Mouse (Mus musculus): Measurements from ENCODE around the gene Hyls1. TPM values are rescaled to one million over a fixed set of nuclear protein-coding genes. Genes with fewer than 3 reads are reported as not detected.
A peak's percentile ranks its signal among the peaks of the same experiment; 100 is the strongest.

The Hyls1 gene
- polyA plus RNA-seq, 1 experiment from 2014 or later = 32.3 TPM

DNA sequence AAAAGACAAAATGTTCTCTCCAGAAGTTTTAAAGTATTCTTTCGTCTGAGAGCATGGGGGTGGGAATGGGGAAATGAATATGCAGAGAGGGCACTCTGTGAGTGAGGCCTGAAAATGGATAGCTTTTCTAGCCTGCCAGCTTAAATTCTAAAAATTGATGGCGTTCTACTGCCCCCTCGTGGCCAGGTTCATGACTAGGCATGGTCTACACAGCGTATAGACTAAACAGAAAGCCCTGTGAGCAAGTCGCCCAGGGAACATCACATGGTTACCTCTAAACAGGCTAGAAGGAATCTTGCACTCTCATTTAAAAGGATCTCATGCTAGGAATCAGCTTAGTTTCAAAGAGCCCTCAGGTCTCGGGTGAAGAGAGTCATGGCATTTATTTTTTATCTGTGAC lies 28.7 kb downstream of the Hyls1 start:
- H3K4me3 ChIP-seq (ENCODE audit: low read depth, low read length) = no peak overlapping the region
- H3K9me3 ChIP-seq (replicated peaks; ENCODE audit: control insufficient read depth, low read length) = no peaks in the 10 kb centered on the region
- DNase-seq (ENCODE audit: low spot score) = peak; percentile 93
- H3K36me3 ChIP-seq (replicated peaks; ENCODE audit: control insufficient read depth, insufficient read depth, low read depth, low read length) = no peaks in the 10 kb centered on the region
- WGBS = 7% methylated on average over 6 of the region's 6 CpGs
- H3K27me3 ChIP-seq (ENCODE audit: control insufficient read depth, insufficient read depth, low read length) = no peaks in the 10 kb centered on the region
- ATAC-seq (replicated peaks; ENCODE audit: insufficient number of reproducible peaks, low FRiP score, low TSS enrichment, low read depth) = peak; percentile 85
- no peaks in the 10 kb centered on the region for H3K4me1 ChIP-seq (ENCODE audit: control insufficient read depth, insufficient read depth, low read length)
- no peak overlapping the region for H3K27ac ChIP-seq (replicated peaks; ENCODE audit: low read depth, low read length)
- no peak overlapping the region for H3K4me2 ChIP-seq (ENCODE audit: low read depth, low read length)
- H3K9ac ChIP-seq (replicated peaks; ENCODE audit: low read length) = no peak overlapping the region

DNA sequence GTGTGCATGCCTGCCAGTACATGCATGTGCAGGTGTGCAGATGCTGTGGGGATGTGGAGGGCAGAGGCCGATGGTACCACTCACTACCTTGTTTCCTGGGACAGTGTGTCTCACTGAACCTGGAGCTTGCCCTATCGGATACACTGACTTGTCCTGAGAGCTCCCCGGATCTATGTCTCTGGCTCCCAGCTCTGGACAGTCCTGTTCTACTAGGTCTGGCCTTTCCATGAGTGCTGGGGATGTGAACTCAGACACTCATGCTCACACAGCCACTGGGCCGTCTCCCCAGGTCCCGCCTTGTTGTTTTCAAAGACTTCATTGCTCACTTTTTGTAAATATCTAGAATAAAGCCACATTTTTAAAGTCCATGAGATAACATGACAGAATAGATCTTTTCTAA lies 29.2 kb downstream of the Hyls1 start:
- Histone ChIP-seq H3K36me3 (replicated peaks; ENCODE audit: control insufficient read depth, insufficient read depth, low read depth, low read length) (no peaks in the 10 kb centered on the region), H3K9ac (replicated peaks; ENCODE audit: low read length) (no peak overlapping the region), H3K4me2 (ENCODE audit: low read depth, low read length) (no peak overlapping the region), H3K27me3 (ENCODE audit: control insufficient read depth, insufficient read depth, low read length) (no peaks in the 10 kb centered on the region), H3K4me3 (ENCODE audit: low read depth, low read length) (no peak overlapping the region), H3K9me3 (replicated peaks; ENCODE audit: control insufficient read depth, low read length) (no peaks in the 10 kb centered on the region), H3K4me1 (ENCODE audit: control insufficient read depth, insufficient read depth, low read length) (no peaks in the 10 kb centered on the region), H3K27ac (replicated peaks; ENCODE audit: low read depth, low read length) (no peak overlapping the region)
- WGBS = 76% methylated on average over 5 of the region's 5 CpGs
- no peak for DNase-seq (ENCODE audit: low spot score)
- peak; percentile 31; the same call in 1 of the 2 replicates for ATAC-seq (replicated peaks; ENCODE audit: insufficient number of reproducible peaks, low FRiP score, low TSS enrichment, low read depth)

DNA sequence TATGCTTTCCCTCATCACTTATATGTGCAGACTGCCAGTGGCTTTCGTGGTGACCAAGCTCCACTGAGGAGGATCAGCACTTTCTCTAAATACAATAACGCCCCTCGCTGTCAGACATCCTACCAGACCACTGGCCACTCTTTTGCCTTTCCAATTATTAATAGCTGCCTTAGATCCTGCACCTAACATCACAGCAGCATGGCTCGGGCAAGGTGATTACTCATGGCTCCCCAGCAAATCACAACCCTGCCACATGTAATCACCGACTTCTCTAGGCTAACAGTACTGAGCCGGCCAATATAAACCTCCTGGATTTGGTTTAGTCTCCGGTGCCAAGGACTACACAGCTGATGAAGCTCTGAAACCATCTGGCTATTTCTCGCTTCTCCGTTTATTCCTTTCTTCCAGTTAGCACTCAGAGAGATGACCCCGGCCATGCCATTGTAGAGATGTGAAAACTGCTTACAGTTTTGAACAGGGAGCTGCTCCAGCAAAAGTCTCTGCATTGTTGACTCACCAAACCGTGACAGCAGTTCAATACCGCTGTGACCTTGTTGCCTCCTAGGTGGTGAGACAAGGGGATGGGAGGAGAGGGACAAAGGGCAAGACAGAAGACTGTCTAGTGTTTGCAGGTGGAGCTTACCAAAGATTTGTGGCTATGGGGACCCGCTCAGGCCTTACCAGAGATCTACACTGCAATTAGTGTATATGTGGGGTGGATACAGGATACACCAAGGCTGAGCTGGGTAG lies 31.0 kb downstream of the Hyls1 start:
- no peak for DNase-seq (ENCODE audit: low spot score)
- H3K27me3 ChIP-seq (ENCODE audit: control insufficient read depth, insufficient read depth, low read length) = no peaks in the 10 kb centered on the region
- H3K9ac ChIP-seq (replicated peaks; ENCODE audit: low read length) = no peak overlapping the region
- H3K4me2 ChIP-seq (ENCODE audit: low read depth, low read length) = no peak overlapping the region
- no peak overlapping the region for H3K27ac ChIP-seq (replicated peaks; ENCODE audit: low read depth, low read length)
- no peaks in the 10 kb centered on the region for H3K9me3 ChIP-seq (replicated peaks; ENCODE audit: control insufficient read depth, low read length)
- no peak for ATAC-seq (replicated peaks; ENCODE audit: insufficient number of reproducible peaks, low FRiP score, low TSS enrichment, low read depth)
- no peaks in the 10 kb centered on the region for H3K36me3 ChIP-seq (replicated peaks; ENCODE audit: control insufficient read depth, insufficient read depth, low read depth, low read length)
- WGBS = 83% methylated on average over 13 of the region's 13 CpGs
- no peak overlapping the region for H3K4me3 ChIP-seq (ENCODE audit: low read depth, low read length)
- no peaks in the 10 kb centered on the region for H3K4me1 ChIP-seq (ENCODE audit: control insufficient read depth, insufficient read depth, low read length)

DNA sequence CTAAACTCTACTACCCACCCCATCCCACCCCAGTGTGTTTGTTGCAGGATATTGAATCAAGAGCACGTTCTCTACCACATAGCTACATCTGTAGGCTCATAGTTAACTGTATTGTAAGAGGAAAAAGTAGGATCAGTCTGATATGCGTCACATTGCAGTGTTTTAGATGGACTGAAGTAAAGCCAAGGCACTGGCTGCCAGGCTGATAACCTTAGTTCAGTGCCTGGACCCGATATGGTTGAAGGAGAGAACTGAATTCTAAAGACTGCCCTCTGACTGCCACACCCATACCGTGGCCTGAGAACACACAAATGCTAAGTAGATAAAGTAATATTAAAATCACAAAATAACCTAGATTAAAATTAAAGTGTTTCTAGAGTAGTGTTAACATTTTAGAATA lies 34.3 kb downstream of the Hyls1 start:
- H3K9me3 ChIP-seq (replicated peaks; ENCODE audit: control insufficient read depth, low read length) = no peaks in the 10 kb centered on the region
- no peak for DNase-seq (ENCODE audit: low spot score)
- H3K27ac ChIP-seq (replicated peaks; ENCODE audit: low read depth, low read length) = no peak overlapping the region
- no peaks in the 10 kb centered on the region for H3K36me3 ChIP-seq (replicated peaks; ENCODE audit: control insufficient read depth, insufficient read depth, low read depth, low read length)
- WGBS = 82% methylated on average over 4 of the region's 4 CpGs
- no peaks in the 10 kb centered on the region for H3K27me3 ChIP-seq (ENCODE audit: control insufficient read depth, insufficient read depth, low read length)
- no peak for ATAC-seq (replicated peaks; ENCODE audit: insufficient number of reproducible peaks, low FRiP score, low TSS enrichment, low read depth)
- no peaks in the 10 kb centered on the region for H3K4me1 ChIP-seq (ENCODE audit: control insufficient read depth, insufficient read depth, low read length)
- H3K4me3 ChIP-seq (ENCODE audit: low read depth, low read length) = no peak overlapping the region
- no peak overlapping the region for H3K4me2 ChIP-seq (ENCODE audit: low read depth, low read length)
- H3K9ac ChIP-seq (replicated peaks; ENCODE audit: low read length) = no peak overlapping the region

DNA sequence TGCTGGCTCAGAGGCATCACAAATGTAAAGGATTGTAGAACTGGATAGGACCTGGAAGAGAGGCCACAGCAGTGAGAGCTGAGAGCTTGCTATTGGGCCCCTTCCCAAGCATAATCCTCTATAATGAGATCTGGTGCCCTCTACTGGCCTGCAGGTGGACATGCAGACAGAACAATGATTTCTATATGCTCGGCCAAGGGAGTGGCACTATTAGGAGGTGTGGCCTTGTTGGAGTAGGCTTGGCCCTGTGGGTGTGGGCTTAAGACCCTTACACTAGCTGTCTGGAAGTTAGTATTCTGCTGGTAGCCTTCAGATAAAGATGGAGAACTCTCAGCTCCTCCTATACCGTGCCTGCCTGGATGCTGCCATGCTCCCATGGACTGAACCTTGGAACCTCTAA lies 35.1 kb downstream of the Hyls1 start:
- peak; percentile 88 for DNase-seq (ENCODE audit: low spot score)
- WGBS = 9% methylated on average over 2 of the region's 2 CpGs
- Histone ChIP-seq H3K9ac (replicated peaks; ENCODE audit: low read length) (no peak overlapping the region), H3K4me1 (ENCODE audit: control insufficient read depth, insufficient read depth, low read length) (no peaks in the 10 kb centered on the region), H3K27ac (replicated peaks; ENCODE audit: low read depth, low read length) (no peak overlapping the region), H3K36me3 (replicated peaks; ENCODE audit: control insufficient read depth, insufficient read depth, low read depth, low read length) (no peaks in the 10 kb centered on the region), H3K4me3 (ENCODE audit: low read depth, low read length) (no peak overlapping the region), H3K9me3 (replicated peaks; ENCODE audit: control insufficient read depth, low read length) (no peaks in the 10 kb centered on the region), H3K4me2 (ENCODE audit: low read depth, low read length) (no peak overlapping the region), H3K27me3 (ENCODE audit: control insufficient read depth, insufficient read depth, low read length) (no peaks in the 10 kb centered on the region)
- peak; percentile 74 for ATAC-seq (replicated peaks; ENCODE audit: insufficient number of reproducible peaks, low FRiP score, low TSS enrichment, low read depth)

DNA sequence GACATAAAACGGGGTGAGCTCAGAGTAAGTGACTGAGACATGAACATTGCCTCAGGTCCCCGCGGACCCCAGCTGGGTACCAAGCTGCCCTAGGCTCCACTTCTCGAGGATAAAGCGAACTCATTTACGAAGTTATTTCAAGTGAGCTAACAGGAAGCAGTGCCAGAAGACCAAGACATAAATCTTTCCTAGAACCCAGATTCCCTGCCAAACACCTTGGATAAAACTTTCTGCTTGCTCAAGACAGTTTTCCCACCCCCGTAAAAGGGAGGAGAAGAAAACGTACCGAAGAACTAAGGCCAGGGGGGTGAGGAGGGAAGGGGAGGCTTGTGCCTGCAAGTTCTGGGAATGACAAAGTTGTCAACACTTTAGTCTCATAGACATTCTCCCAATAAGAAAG lies 36.9 kb downstream of the Hyls1 start:
- Histone ChIP-seq H3K4me1 (ENCODE audit: control insufficient read depth, insufficient read depth, low read length) (peaks cover 4% of the 10 kb centered on the region; the same call in 1 of the 2 replicates), H3K9me3 (replicated peaks; ENCODE audit: control insufficient read depth, low read length) (no peaks in the 10 kb centered on the region), H3K4me2 (ENCODE audit: low read depth, low read length) (no peak overlapping the region; the same call in 1 of the 2 replicates), H3K27ac (replicated peaks; ENCODE audit: low read depth, low read length) (no peak overlapping the region), H3K27me3 (ENCODE audit: control insufficient read depth, insufficient read depth, low read length) (no peaks in the 10 kb centered on the region), H3K36me3 (replicated peaks; ENCODE audit: control insufficient read depth, insufficient read depth, low read depth, low read length) (no peaks in the 10 kb centered on the region), H3K4me3 (ENCODE audit: low read depth, low read length) (no peak overlapping the region), H3K9ac (replicated peaks; ENCODE audit: low read length) (no peak overlapping the region)
- WGBS = 80% methylated on average over 9 of the region's 9 CpGs
- DNase-seq (ENCODE audit: low spot score) = no peak
- ATAC-seq (replicated peaks; ENCODE audit: insufficient number of reproducible peaks, low FRiP score, low TSS enrichment, low read depth) = no peak

DNA sequence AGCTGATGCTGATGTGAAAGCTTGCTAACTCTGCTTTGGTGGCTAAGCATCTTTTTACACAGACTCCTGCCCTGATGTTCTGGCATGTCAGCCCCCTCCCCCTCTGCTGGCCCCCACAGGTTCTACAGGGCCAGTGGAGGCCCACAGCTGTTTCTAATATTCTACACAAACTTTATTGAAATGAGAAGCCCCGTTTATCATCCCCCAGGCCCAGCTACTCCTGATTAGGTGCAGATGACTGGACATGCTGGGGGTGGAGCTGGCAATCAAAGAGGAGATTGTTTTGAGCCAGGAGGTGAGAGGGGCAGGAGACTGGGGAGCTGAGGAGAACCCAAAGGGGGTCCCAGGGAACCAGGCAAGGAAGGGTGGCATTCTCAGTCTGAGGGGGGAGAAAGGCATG lies 40.4 kb downstream of the Hyls1 start:
- Histone ChIP-seq H3K36me3 (replicated peaks; ENCODE audit: control insufficient read depth, insufficient read depth, low read depth, low read length) (no peaks in the 10 kb centered on the region), H3K9ac (replicated peaks; ENCODE audit: low read length) (no peak overlapping the region), H3K9me3 (replicated peaks; ENCODE audit: control insufficient read depth, low read length) (no peaks in the 10 kb centered on the region), H3K27me3 (ENCODE audit: control insufficient read depth, insufficient read depth, low read length) (no peaks in the 10 kb centered on the region), H3K4me2 (ENCODE audit: low read depth, low read length) (no peak overlapping the region; the same call in 1 of the 2 replicates), H3K4me3 (ENCODE audit: low read depth, low read length) (no peak overlapping the region), H3K4me1 (ENCODE audit: control insufficient read depth, insufficient read depth, low read length) (peaks cover 4% of the 10 kb centered on the region; the same call in 1 of the 2 replicates), H3K27ac (replicated peaks; ENCODE audit: low read depth, low read length) (0 out of 2 replicates have a peak overlapping the region, but pooled peaks have one; percentile 38)
- ATAC-seq (replicated peaks; ENCODE audit: insufficient number of reproducible peaks, low FRiP score, low TSS enrichment, low read depth) (peak; percentile 76), DNase-seq (ENCODE audit: low spot score) (peak; percentile 92)
- WGBS = 4% methylated on average over 1 of the region's 1 CpGs

DNA sequence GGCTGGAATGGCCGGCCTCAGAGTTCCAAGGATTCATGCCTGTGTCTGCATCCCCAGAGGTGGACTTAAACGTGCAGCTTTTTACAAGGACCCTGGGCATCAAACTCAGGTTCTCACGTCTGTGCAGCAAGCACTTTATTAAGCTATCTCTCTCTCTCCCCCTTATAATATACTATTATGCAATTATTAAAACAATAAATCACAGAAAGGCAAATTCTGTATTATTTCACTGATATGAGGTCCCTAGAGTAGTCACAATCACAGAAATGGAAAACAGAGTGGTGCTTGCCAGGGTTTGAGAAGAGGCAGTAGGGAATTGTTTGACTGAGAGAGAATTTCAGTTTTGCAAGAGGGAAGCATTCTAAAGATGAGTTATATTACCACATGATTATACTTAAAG lies 41.1 kb downstream of the Hyls1 start:
- Histone ChIP-seq H3K27me3 (ENCODE audit: control insufficient read depth, insufficient read depth, low read length) (no peaks in the 10 kb centered on the region), H3K4me2 (ENCODE audit: low read depth, low read length) (no peak overlapping the region), H3K36me3 (replicated peaks; ENCODE audit: control insufficient read depth, insufficient read depth, low read depth, low read length) (no peaks in the 10 kb centered on the region), H3K9me3 (replicated peaks; ENCODE audit: control insufficient read depth, low read length) (no peaks in the 10 kb centered on the region), H3K27ac (replicated peaks; ENCODE audit: low read depth, low read length) (0 out of 2 replicates have a peak overlapping the region, but pooled peaks have one; percentile 38), H3K4me3 (ENCODE audit: low read depth, low read length) (no peak overlapping the region), H3K4me1 (ENCODE audit: control insufficient read depth, insufficient read depth, low read length) (peaks cover 4% of the 10 kb centered on the region; the same call in 1 of the 2 replicates), H3K9ac (replicated peaks; ENCODE audit: low read length) (no peak overlapping the region)
- ATAC-seq (replicated peaks; ENCODE audit: insufficient number of reproducible peaks, low FRiP score, low TSS enrichment, low read depth) (no peak), DNase-seq (ENCODE audit: low spot score) (no peak)
- WGBS = 41% methylated on average over 3 of the region's 3 CpGs
